Mouse (Mus musculus): ENCODE measurements around the gene Btg2. TPM values are rescaled to one million over a fixed set of nuclear protein-coding genes. Genes with fewer than 3 reads are reported as not detected.

The Btg2 gene
- polyA plus RNA-seq, 1 experiment, result 13.9 TPM

DNA sequence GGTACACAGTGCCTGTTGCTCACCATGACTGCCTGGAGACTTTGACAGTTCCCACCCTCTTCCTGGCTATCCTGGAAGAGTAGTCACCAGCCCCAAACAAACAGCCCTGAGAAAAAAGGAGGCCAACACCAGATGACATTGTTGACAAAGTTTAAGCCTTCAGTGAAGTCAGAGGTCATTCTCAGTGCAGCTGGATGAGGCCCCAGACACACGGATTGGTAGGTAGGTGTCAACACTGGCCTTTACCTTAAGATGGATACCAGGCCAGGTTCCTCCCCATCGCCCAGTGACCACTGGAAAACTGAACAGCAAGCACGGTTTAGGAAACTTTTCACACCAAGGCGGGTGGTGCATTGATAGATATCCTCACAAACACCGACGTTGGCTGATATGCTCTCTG lies 13.4 kb upstream of the Btg2 start:
- H3K27me3 ChIP-seq (replicated peaks), result no peaks in the 10 kb centered on the region
- TF ChIP-seq FLI1 (IDR thresholded peaks at IDR 0.05; ENCODE audit: low read length) (no peak), GATA1 (IDR thresholded peaks at IDR 0.05; ENCODE audit: borderline replicate concordance, low read length) (no peak)
- peak overlapping the region; percentile 91 for H3K4me3 ChIP-seq (replicated peaks)
- peaks cover 77% of the 10 kb centered on the region for H3K4me1 ChIP-seq
- no peaks in the 10 kb centered on the region for H3K36me3 ChIP-seq (replicated peaks; ENCODE audit: low read length)
- H3K9me3 ChIP-seq, result no peaks in the 10 kb centered on the region

DNA sequence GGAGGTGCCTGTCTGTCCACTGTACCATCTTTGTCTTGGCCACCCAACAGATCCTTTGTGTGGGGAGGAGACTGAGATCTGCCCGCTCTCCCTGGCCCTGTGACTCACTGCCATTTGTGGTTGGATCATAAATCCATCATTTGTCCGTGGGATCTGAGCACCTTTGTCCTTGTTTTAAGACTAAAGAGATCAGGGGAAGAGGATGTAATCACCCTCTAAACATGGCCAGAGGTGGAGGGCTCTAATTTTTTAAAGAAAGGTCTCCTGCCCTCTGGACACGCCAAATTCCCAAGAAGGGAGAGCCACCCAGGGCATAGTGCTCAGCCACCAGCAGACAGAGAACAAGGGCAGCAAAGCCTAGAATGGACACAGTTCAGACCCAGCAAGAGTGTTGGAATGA lies 12.9 kb upstream of the Btg2 start:
- Histone ChIP-seq H3K27me3 (replicated peaks) (no peaks in the 10 kb centered on the region), H3K36me3 (replicated peaks; ENCODE audit: low read length) (no peaks in the 10 kb centered on the region), H3K4me1 (peaks cover 77% of the 10 kb centered on the region), H3K4me3 (replicated peaks) (no peak overlapping the region), H3K9me3 (no peaks in the 10 kb centered on the region)
- TF ChIP-seq FLI1 (IDR thresholded peaks at IDR 0.05; ENCODE audit: low read length) (no peak), GATA1 (IDR thresholded peaks at IDR 0.05; ENCODE audit: borderline replicate concordance, low read length) (no peak)

DNA sequence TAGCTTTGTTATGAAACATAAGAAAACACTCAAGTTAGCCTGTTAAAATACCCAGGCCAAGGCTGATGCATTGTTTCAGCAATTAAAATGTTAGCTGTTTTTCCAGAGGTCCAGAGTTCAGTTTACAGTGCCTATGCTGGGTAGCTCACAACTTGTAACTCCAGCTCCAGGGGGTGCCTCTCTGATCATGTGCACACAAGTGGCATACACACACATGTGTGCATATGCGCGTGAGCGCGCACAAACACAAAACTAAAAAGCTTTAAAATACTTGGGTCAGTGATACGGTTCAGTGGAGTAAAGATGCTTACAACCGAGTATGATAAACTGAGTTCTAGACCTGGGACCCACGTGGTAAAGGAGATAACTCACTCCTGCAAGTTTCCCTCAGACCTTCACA lies 10.2 kb upstream of the Btg2 start:
- no peak for TF ChIP-seq FLI1 (IDR thresholded peaks at IDR 0.05; ENCODE audit: low read length)
- TF ChIP-seq GATA1 (IDR thresholded peaks at IDR 0.05; ENCODE audit: borderline replicate concordance, low read length), result no peak
- no peaks in the 10 kb centered on the region for H3K27me3 ChIP-seq (replicated peaks)
- H3K9me3 ChIP-seq, result no peaks in the 10 kb centered on the region
- no peaks in the 10 kb centered on the region for H3K36me3 ChIP-seq (replicated peaks; ENCODE audit: low read length)
- peaks cover 68% of the 10 kb centered on the region for H3K4me1 ChIP-seq
- no peak overlapping the region for H3K4me3 ChIP-seq (replicated peaks)

DNA sequence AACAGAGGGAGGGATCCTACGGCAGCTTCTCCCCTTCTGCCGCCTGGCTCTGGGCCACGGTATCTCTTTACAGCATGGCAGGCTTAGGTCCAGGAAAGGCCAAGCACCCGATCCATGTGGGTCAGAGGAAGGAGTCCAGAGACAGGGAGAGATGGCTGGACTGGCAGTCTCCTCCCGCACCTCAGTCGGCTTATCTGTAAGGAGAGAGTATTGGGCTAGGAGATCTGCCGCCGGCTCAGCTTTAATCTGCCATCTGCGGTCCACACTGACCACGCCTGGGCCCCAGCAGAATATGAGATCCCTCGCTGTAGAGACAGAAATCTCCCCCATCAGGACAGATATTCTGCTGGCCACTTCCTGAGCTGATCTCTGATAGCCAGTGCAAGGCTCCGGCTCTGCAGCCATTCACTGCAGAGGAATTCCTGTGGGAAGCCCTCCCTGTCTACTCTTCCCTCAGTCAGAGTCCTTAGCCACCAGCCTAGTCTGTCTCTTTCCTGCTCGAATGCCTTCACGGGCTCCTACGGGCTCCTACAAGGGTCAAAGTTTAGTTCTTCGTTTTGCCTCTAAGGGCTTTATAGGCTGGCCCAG lies 8.0 kb upstream of the Btg2 start:
- no peak overlapping the region for H3K4me3 ChIP-seq (replicated peaks)
- H3K4me1 ChIP-seq, result peaks cover 68% of the 10 kb centered on the region
- H3K9me3 ChIP-seq, result no peaks in the 10 kb centered on the region
- no peaks in the 10 kb centered on the region for H3K27me3 ChIP-seq (replicated peaks)
- TF ChIP-seq FLI1 (IDR thresholded peaks at IDR 0.05; ENCODE audit: low read length) (no peak), GATA1 (IDR thresholded peaks at IDR 0.05; ENCODE audit: borderline replicate concordance, low read length) (no peak)
- no peaks in the 10 kb centered on the region for H3K36me3 ChIP-seq (replicated peaks; ENCODE audit: low read length)

DNA sequence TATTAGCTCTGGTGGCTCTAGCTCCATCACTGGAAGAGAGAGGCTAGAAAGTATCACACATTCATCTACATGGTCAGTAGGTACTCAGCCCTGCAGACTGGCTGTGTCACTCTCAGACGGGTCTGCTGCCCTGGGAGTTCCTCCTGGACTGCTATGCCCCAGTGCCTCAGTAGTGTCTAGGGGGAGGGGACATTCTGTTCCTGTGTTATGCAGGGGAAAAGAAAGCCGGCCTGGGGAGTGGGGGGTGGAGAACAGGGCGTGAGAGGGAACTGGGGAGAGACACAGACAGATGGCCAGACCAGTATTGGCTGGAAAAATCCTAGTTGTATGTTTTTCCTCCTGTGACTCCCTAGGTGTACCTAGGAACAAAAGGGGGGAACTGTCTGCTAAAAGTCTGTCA lies 7.1 kb upstream of the Btg2 start:
- Histone ChIP-seq H3K9me3 (no peaks in the 10 kb centered on the region), H3K4me1 (peaks cover 68% of the 10 kb centered on the region), H3K27me3 (replicated peaks) (no peaks in the 10 kb centered on the region), H3K36me3 (replicated peaks; ENCODE audit: low read length) (no peaks in the 10 kb centered on the region), H3K4me3 (replicated peaks) (no peak overlapping the region)
- TF ChIP-seq GATA1 (IDR thresholded peaks at IDR 0.05; ENCODE audit: borderline replicate concordance, low read length) (no peak), FLI1 (IDR thresholded peaks at IDR 0.05; ENCODE audit: low read length) (no peak)

DNA sequence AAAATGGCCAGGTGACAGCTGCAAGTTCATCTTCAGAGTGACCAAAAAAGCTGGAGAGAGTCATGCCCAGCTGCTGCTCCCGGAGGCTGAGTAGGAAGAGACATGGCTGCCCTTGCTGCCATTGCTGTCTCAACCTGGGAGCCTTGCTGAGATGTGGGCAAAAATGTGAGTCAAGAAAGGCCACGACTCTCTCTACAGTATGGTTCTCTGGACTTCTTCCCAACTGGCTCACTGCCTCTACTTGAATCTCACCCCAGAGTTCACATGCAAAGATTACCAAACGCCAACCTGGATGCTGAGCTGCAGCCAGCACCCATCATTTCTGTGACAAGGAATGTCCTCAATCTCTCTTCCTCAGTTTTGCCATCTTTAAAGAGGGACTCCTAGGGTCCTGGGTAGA lies 5.2 kb upstream of the Btg2 start:
- H3K4me1 ChIP-seq, result peaks cover 87% of the 10 kb centered on the region
- H3K27me3 ChIP-seq (replicated peaks), result no peaks in the 10 kb centered on the region
- no peaks in the 10 kb centered on the region for H3K36me3 ChIP-seq (replicated peaks; ENCODE audit: low read length)
- TF ChIP-seq GATA1 (IDR thresholded peaks at IDR 0.05; ENCODE audit: borderline replicate concordance, low read length) (no peak), FLI1 (IDR thresholded peaks at IDR 0.05; ENCODE audit: low read length) (no peak)
- H3K9me3 ChIP-seq, result no peaks in the 10 kb centered on the region
- no peak overlapping the region for H3K4me3 ChIP-seq (replicated peaks)

DNA sequence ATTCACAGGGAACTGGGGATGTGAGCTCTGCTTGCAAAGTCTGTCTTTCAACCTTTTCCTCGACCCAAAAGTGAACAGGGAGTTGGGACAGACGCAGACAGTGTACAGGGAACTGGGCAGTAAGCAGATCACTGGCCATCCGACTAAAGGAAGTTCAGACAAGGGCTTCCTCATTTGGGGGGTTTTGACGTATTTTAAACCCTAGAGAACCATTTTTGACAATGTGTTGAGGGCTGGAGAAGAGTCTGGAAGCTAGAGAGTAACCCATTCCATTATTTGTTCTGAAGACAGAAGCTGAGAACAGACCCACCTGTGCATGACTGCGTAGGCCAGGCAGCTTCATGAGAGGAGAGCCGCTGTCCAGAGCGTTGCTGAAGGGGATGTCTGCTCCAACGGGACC lies 4.8 kb upstream of the Btg2 start:
- Histone ChIP-seq H3K4me1 (peaks cover 87% of the 10 kb centered on the region), H3K9me3 (no peaks in the 10 kb centered on the region), H3K36me3 (replicated peaks; ENCODE audit: low read length) (no peaks in the 10 kb centered on the region), H3K4me3 (replicated peaks) (no peak overlapping the region), H3K27me3 (replicated peaks) (no peaks in the 10 kb centered on the region)
- TF ChIP-seq GATA1 (IDR thresholded peaks at IDR 0.05; ENCODE audit: borderline replicate concordance, low read length), result no peak
- TF ChIP-seq FLI1 (IDR thresholded peaks at IDR 0.05; ENCODE audit: low read length), result no peak

DNA sequence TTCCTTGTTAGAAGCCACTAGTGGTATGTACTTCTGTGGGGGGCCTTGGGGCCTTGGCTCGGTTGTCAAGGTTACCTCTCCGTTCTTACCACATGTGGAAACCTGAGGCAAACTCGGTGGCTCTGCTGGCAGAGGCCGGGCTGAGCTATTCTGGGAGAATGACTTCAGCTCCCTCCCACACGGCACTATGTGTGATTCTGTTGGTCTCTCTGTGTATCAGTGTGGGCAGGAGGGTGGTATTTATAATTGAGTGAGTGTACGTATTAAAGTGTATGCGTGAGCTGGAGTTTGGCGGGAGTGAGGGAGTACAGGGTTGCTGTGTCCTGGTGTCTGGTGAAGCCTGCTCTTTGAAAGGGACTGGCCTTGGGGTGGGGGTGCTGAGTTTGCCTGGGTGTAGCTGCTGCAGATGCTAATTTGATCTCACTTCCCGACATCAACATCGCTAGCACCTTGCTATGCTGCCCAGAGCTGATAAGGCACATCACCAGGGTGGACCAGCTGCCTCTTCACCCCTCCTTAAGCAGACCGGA lies 4.1 kb upstream of the Btg2 start:
- no peak for TF ChIP-seq GATA1 (IDR thresholded peaks at IDR 0.05; ENCODE audit: borderline replicate concordance, low read length)
- no peak for TF ChIP-seq FLI1 (IDR thresholded peaks at IDR 0.05; ENCODE audit: low read length)
- Histone ChIP-seq H3K4me1 (peaks cover 85% of the 10 kb centered on the region), H3K27me3 (replicated peaks) (no peaks in the 10 kb centered on the region), H3K9me3 (no peaks in the 10 kb centered on the region), H3K36me3 (replicated peaks; ENCODE audit: low read length) (no peaks in the 10 kb centered on the region), H3K4me3 (replicated peaks) (peak overlapping the region; percentile 78)

DNA sequence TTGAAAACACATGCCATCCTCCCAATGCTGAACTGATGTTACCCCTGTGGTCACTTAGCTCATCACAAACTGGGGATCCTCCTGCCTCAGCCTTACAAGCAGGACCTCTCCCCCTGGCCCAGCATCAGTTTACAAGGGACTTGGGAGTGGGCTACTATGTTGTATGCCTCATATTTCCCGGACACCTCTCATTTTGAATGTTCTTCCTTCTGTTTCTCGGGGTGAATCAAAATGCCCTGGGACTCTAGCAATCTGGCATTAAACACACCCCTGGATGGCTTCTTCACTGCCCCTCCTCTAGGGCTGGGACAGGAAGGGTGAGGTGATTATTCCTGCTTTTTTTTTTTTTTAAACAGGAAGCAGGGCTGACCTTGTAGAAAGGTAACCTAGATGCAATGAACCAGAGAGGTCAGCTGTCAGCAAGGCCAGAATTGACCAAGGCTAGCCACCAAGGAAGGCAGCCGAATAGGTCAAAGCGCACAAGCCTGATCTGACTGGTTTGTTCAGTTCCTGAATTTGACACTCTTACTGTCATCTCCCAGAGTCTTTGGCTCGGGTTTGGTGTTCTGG lies 2.0 kb upstream of the Btg2 start:
- no peaks in the 10 kb centered on the region for H3K27me3 ChIP-seq (replicated peaks)
- H3K36me3 ChIP-seq (replicated peaks; ENCODE audit: low read length), result peaks cover 21% of the 10 kb centered on the region
- no peak for TF ChIP-seq GATA1 (IDR thresholded peaks at IDR 0.05; ENCODE audit: borderline replicate concordance, low read length)
- TF ChIP-seq FLI1 (IDR thresholded peaks at IDR 0.05; ENCODE audit: low read length), result no peak
- H3K4me1 ChIP-seq, result peaks cover 85% of the 10 kb centered on the region
- no peaks in the 10 kb centered on the region for H3K9me3 ChIP-seq
- no peak overlapping the region for H3K4me3 ChIP-seq (replicated peaks)

DNA sequence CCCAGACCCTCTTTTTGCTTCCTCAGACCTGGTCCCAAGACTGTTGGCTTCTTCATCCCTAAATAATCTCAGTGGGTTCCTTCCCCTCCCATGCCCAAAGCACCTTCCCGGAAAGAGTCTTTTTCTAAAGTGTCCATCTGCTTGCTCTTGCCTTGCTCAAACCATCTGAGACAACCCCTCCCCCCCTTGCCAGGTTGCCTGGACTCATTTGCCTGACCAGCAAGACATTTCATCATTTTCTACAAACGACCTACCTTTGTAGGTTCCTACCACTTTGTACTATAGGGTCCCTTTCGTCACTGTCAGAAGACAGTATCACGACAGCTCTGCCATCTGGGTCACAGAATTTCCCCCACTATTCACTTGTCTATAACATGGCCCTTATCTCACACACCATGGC lies 1.5 kb upstream of the Btg2 start:
- Histone ChIP-seq H3K27me3 (replicated peaks) (no peaks in the 10 kb centered on the region), H3K9me3 (no peaks in the 10 kb centered on the region), H3K4me1 (peaks cover 88% of the 10 kb centered on the region), H3K36me3 (replicated peaks; ENCODE audit: low read length) (peaks cover 26% of the 10 kb centered on the region), H3K4me3 (replicated peaks) (no peak overlapping the region)
- no peak for TF ChIP-seq GATA1 (IDR thresholded peaks at IDR 0.05; ENCODE audit: borderline replicate concordance, low read length)
- no peak for TF ChIP-seq FLI1 (IDR thresholded peaks at IDR 0.05; ENCODE audit: low read length)
